Mouse (Mus musculus) embryonic stem cell, embryonic (primary cell): ENCODE data around the gene Haghl.

ENCODE experiments used
- CTCF ChIA-PET, 4 experiments: fragments of 300-600 bp in 2 of 4; fragments of 350-600 bp in 2 of 4; sonication (Branson Sonifier 250); formaldehyde crosslinking; loops; one replicate each; lab custom pipeline; 2022; ENCODE audit warnings: inconsistent platforms in 2 of 4; lab: Charles Lee
- POLR2A ChIA-PET, 4 experiments: fragments of 300-600 bp in 2 of 4; fragments of 350-600 bp in 2 of 4; sonication (Branson Sonifier 250); formaldehyde crosslinking; loops; one replicate each; lab custom pipeline; 2022; ENCODE audit warnings: antibody characterized with exemption in 4 of 4, inconsistent platforms in 1 of 4; lab: Charles Lee

The Haghl gene

DNA sequence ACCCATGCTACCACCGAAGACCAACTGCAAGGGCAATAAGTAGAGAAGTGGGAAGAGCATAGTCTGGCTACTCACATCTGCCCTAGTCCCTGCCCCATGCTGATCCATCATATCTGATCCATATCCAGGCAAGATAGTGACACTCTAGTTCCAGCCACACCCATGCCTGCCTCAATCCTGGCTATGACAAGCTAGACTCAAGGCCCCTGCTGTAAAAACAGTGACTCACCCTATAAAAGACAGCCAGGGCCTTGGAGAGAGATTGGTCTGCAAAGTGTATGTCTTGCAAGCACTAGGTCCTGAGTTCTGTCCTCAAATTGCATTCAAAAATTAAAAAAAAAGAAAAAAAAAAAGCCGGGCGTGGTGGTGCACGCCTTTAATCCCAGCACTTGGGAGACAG, 21.0 kb upstream of the Haghl start:
- ChIA-PET CTCF (no interaction called here), POLR2A (interaction anchor here in 2 of 4 experiments (0.6 to 1.8 kb wide), 7 partner anchors 8 to 650 kb away, joined by 3 to 8 read pairs (median 5); partner anchors contain the start of genes Metrn (in 2 of the 2) and Stub1 (in 1 of the 2))

DNA sequence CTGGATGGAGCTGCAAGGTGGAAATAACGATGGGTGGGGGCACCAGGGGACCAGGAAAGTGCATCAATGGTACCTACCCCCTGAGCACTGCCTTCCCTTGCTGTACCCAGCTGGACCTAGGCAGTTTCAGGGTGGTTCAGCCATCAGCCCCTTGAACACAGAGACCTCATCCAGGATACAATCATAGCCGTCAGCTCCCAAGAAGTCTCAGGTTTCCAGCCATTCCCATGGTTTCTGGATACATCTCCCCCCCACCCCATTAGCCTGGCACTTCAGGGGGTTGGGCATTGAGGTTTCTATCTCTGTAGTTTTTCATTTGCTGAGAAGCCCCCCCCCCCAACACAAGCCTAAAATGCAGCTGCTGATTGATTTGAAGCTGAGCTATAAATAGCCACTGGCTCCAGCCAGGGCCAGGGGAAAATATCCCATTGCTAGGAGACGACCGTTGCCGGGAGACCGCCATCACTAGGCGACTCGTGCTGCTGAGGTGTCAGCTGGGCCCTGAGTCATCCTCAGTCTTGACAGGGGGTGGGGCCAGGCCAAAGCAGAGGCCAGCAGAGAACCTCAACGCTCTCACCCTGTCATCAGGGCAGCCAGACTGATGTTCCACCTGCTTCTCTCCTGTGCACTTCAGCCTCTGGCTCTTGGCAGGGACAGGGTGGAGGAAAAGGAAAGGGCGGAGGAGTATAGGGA, 17.5 kb upstream of the Haghl start:
- ChIA-PET POLR2A (interaction anchor here (0.5 to 2.7 kb wide), 9 partner anchors 18 to 1080 kb away, joined by 3 to 10 read pairs (median 4); partner anchors contain the start of genes Rpusd1 (in 3 of the 4), Chtf18 (in 2 of the 4), Gm20683 (in 1 of the 4) and Haghl (in 1 of the 4)), CTCF (interaction anchor here in 3 of 4 experiments (0.6 to 1.6 kb wide), 10 partner anchors 15 to 655 kb away, joined by 3 to 10 read pairs (median 3); no protein-coding TSS in a partner anchor)

- ChIA-PET POLR2A (interaction anchor here (0.6 to 1.9 kb wide), 28 partner anchors 9 to 594 kb away, joined by 3 to 8 read pairs (median 4); partner anchors contain the start of genes Jmjd8 (in 2 of the 4), Gng13 (in 1 of the 4), Haghl (in 1 of the 4) and Narfl (in 1 of the 4)), CTCF (interaction anchor here (0.6 to 2.1 kb wide), 85 partner anchors 9 to 527 kb away, joined by 3 to 49 read pairs (median 4); partner anchors contain the start of genes Chtf18 (in 4 of the 4), Rpusd1 (in 4 of the 4), Narfl (in 3 of the 4) and Sox8 (in 3 of the 4))
Observed at GRCm38 (mm10) chr17:25801029-25801428, 15.6 kb upstream of the Haghl start.

- CTCF ChIA-PET = interaction anchor here (0.6 to 2.9 kb wide), 14 partner anchors 12 to 322 kb away, joined by 3 to 12 read pairs (median 4); partner anchors contain the start of genes Fbxl16 (in 2 of the 4), Narfl (in 2 of the 4), Chtf18 (in 1 of the 4) and Haghl (in 1 of the 4)
Observed at GRCm38 (mm10) chr17:25796951-25797369, 11.5 kb upstream of the Haghl start, which contains the start of gene Metrn. Gene Metrn, minus strand, starts transcription at chr17:25797136.

DNA sequence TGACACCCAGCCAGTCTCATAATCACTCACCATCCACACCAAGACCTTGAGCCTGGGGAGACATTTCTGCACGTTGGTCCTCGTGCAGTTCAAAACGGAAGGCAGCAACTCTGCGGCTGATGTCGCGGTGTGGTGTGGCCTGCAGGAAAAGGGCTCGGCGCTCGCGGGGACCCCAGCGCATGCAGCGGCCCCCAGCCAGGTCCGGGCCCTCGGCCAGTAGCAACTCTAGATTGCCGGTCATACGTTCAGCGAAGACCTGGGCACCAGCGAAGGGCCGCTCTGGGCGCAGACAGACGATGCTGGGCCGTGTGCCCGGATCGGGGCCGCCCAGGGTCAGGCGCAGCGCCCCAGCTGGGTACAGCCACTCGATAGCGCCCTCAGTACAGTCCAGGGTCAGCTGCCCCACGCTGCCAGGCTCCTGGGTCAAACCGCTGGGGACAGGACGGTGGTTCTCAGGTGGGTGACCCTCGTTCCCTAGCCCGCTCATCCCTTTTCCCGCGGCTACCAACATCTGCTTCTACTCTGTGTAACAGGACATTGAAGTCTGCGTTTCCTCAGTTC, 10.8 kb upstream of the Haghl start:
- ChIA-PET CTCF (interaction anchor here in 3 of 4 experiments (0.7 to 2.9 kb wide), 10 partner anchors 11 to 322 kb away, joined by 3 to 12 read pairs (median 4); partner anchors contain the start of genes Fbxl16 (in 2 of the 3), Narfl (in 2 of the 3) and Haghl (in 1 of the 3)), POLR2A (interaction anchor here in 3 of 4 experiments (0.6 to 4.7 kb wide), 36 partner anchors 9 to 272 kb away, joined by 3 to 36 read pairs (median 5); partner anchors contain the start of genes Fbxl16 (in 3 of the 3), Haghl (in 3 of the 3), Chtf18 (in 2 of the 3) and Rpusd1 (in 2 of the 3))

More at GRCm38 (mm10) chr17:25796951-25797369, 11.5 kb upstream of the Haghl start, which contains the start of gene Metrn:
- POLR2A ChIA-PET = interaction anchor here in 3 of 4 experiments (0.6 to 4.7 kb wide), 42 partner anchors 9 to 947 kb away, joined by 3 to 36 read pairs (median 5); partner anchors contain the start of genes Fbxl16 (in 3 of the 3), Haghl (in 3 of the 3), Stub1 (in 3 of the 3) and Chtf18 (in 2 of the 3)

- ChIA-PET CTCF (interaction anchor here in 3 of 4 experiments (0.6 to 1.3 kb wide), 4 partner anchors 9 to 246 kb away, joined by 3 to 5 read pairs (median 4); partner anchors contain the start of gene Haghl (in 1 of the 3)), POLR2A (interaction anchor here in 3 of 4 experiments (0.6 to 4.7 kb wide), 17 partner anchors 10 to 78 kb away, joined by 3 to 36 read pairs (median 5); partner anchors contain the start of genes Chtf18 (in 2 of the 3), Haghl (in 2 of the 3), Rpusd1 (in 2 of the 3) and Stub1 (in 2 of the 3))
Observed at GRCm38 (mm10) chr17:25795609-25796092, 10.2 kb upstream of the Haghl start, which contains the start of gene AC134908.4. Gene AC134908.4, minus strand, starts transcription at chr17:25795659.

GRCm38 (mm10) chr17:25794998-25795397, 9.5 kb upstream of the Haghl start:
- POLR2A ChIA-PET = interaction anchor here in 3 of 4 experiments (0.9 to 4.7 kb wide), 16 partner anchors 10 to 81 kb away, joined by 3 to 36 read pairs (median 5); partner anchors contain the start of genes Stub1 (in 3 of the 3), Chtf18 (in 2 of the 3), Rpusd1 (in 2 of the 3) and Gng13 (in 1 of the 3)
- CTCF ChIA-PET = interaction anchor here in 3 of 4 experiments (0.6 to 1.3 kb wide), 7 partner anchors 9 to 71 kb away, joined by 3 to 9 read pairs (median 4); partner anchors contain the start of genes Haghl (in 2 of the 3) and Fbxl16 (in 1 of the 3)

- ChIA-PET CTCF (interaction anchor here in 3 of 4 experiments (0.8 to 1.3 kb wide), 4 partner anchors 9 to 70 kb away, joined by 3 to 5 read pairs (median 4); partner anchors contain the start of genes Haghl (in 2 of the 3) and Fbxl16 (in 1 of the 3)), POLR2A (interaction anchor here in 3 of 4 experiments (0.9 to 4.7 kb wide), 12 partner anchors 19 to 81 kb away, joined by 3 to 36 read pairs (median 6); partner anchors contain the start of genes Stub1 (in 3 of the 3), Chtf18 (in 2 of the 3), Rpusd1 (in 2 of the 3) and Gng13 (in 1 of the 3))
Observed at GRCm38 (mm10) chr17:25794197-25794596, 8.7 kb upstream of the Haghl start.

DNA sequence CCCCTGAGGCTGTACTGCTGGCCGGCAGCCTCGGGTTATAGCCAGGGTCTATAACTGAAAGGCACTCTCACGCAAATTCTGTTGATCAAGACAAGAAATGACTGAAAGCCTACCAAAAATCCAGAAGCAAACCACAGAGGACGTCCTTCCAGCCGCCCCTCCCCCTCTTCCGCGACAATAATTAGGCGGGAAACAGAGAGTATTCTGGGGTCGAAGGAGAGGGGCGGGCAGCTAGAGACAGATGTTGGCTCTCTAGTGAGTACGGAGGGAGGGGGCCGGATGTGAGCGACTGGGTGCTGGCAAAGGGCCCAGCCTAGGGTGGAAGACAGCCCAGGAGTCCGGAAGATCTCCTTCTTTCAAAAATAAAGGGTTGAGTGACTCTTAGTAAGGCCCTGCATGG, 7.1 kb upstream of the Haghl start, which contains the start of gene Fam173a:
Fam173a (minus strand) TSS at position 287 of the 400 bp plus-strand sequence.
- POLR2A ChIA-PET = interaction anchor here (0.6 to 3.1 kb wide), 22 partner anchors 8 to 225 kb away, joined by 3 to 16 read pairs (median 4); partner anchors contain the start of genes Chtf18 (in 2 of the 4), Rpusd1 (in 2 of the 4), Stub1 (in 2 of the 4) and Nhlrc4 (in 1 of the 4)
- CTCF ChIA-PET = interaction anchor here in 3 of 4 experiments (0.6 to 2.6 kb wide), 8 partner anchors 7 to 220 kb away, joined by 3 to 12 read pairs (median 4); partner anchors contain the start of gene Narfl (in 2 of the 3)

GRCm38 (mm10) chr17:25791843-25792527, 6.5 kb upstream of the Haghl start:
- CTCF ChIA-PET = interaction anchor here in 3 of 4 experiments (0.6 to 2.6 kb wide), 11 partner anchors 8 to 220 kb away, joined by 3 to 12 read pairs (median 4); partner anchors contain the start of gene Narfl (in 2 of the 3)
- POLR2A ChIA-PET = interaction anchor here in 3 of 4 experiments (0.6 to 3.1 kb wide), 29 partner anchors 9 to 225 kb away, joined by 3 to 16 read pairs (median 4); partner anchors contain the start of genes Stub1 (in 3 of the 3), Chtf18 (in 1 of the 3), Fbxl16 (in 1 of the 3) and Nhlrc4 (in 1 of the 3)

DNA sequence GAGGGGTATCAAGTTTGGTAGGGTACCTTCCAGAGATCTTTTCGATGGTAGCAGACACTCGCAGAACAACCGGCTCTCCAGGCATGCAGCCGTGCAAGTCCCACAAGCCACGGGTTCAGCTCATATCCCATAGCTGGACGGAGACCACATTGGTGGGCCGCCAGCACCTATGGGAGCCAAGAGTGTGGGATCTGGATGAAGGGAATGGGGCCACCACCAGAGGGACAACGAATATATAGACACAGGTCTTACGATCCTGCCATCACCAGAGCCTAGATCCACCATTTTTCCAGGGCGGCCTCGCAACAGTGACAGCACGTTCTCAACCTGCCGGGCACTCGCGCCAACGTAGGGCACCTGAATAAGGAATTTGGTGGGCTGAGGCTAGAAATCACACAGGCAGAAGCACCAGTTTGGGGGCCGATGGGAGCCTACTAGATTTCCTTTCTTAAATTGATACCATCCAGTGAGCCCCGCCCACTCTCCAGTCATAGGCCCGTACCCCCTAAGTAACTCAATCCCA, 5.9 kb upstream of the Haghl start:
- ChIA-PET CTCF (interaction anchor here (0.9 to 2.6 kb wide), 10 partner anchors 10 to 221 kb away, joined by 3 to 12 read pairs (median 4); partner anchors contain the start of gene Narfl (in 2 of the 4)), POLR2A (interaction anchor here in 3 of 4 experiments (0.6 to 3.1 kb wide), 31 partner anchors 8 to 343 kb away, joined by 3 to 16 read pairs (median 4); partner anchors contain the start of genes Stub1 (in 2 of the 3), Wdr24 (in 2 of the 3), Chtf18 (in 1 of the 3) and Fbxl16 (in 1 of the 3))

DNA sequence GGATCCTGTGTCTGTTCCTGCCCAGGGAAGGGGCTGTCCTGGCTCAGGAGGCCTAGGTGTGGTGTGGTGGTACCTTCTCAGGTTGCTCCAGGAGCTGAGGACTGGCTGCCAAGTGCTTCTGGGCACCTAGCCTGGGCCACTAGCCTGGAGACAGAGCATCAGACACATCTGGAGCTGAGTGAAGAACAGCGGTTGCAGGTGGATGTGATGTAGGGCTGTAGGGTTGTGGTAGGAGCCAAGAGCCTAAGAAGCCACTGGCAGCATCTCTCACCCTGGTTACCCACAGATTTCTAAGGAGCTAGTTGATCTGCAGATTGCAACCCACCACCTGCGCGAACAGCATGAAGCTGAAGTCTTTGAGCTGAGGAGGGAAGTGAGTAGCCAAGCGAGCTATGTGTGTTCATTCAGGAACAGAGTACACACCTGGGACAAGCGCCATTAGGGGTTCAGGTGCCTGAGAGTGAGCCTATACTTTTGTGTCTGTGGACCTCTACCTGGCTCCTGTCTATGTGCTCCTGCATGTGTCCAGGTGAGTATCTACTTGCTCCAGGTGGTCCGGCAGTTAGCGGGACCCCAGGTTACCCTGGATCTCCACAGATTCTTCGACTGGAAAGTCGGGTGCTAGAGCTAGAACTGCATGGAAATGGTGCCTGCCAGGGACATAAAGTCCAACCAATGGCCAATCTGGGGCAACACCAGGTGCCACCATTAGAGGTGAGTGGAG, 1.5 kb upstream of the Haghl start:
- POLR2A ChIA-PET = interaction anchor here in 3 of 4 experiments (0.6 to 3.3 kb wide), 7 partner anchors 10 to 65 kb away, joined by 3 to 23 read pairs (median 6); partner anchors contain the start of genes Metrn (in 2 of the 3), Chtf18 (in 1 of the 3), Jmjd8 (in 1 of the 3) and Rpusd1 (in 1 of the 3)
- CTCF ChIA-PET = interaction anchor here in 2 of 4 experiments (1.0 to 2.9 kb wide), 3 partner anchors 14 to 63 kb away, joined by 3 to 10 read pairs (median 3); partner anchors contain the start of gene Narfl (in 1 of the 2)

DNA sequence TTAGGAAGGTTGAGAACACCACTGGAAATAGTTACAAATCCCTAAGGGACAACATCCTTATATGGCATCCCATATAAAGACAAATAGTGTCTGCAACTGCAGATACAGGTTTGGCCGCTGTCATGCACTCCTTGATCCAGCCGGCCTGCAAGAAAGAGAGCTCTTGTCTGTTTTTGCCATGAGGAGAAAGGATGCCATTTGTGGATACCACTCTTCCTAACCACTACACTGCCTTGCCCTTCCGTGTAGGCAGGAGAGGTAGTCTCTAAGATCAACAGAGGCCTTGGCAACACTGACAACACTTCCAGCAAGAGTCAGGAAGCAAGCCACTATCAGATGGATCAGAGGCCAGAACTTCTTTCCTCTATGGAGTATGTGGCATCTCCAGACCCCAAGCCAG, 807 bp upstream of the Haghl start, which contains the start of gene Ccdc78:
Ccdc78 (plus strand) TSS at position 301 of the 400 bp plus-strand sequence.
- POLR2A ChIA-PET = interaction anchor here in 3 of 4 experiments (0.6 to 3.3 kb wide), 17 partner anchors 9 to 216 kb away, joined by 3 to 23 read pairs (median 6); partner anchors contain the start of genes Jmjd8 (in 2 of the 3), Metrn (in 2 of the 3), Chtf18 (in 1 of the 3) and Fbxl16 (in 1 of the 3)
- CTCF ChIA-PET = interaction anchor here in 2 of 4 experiments (1.0 to 2.9 kb wide), 3 partner anchors 13 to 62 kb away, joined by 3 to 20 read pairs (median 10); partner anchors contain the start of gene Narfl (in 1 of the 2)
